Mouse (Mus musculus): ENCODE data around the gene Als2cr12. TPM values are rescaled to one million over a fixed set of nuclear protein-coding genes. Genes with fewer than 3 reads are reported as not detected.
"Not testable (repeated sequence)": the region's sequence is repeated elsewhere in the genome, so short reads cannot be mapped to it uniquely, and the experiment has no call there.

The Als2cr12 gene
- polyA plus RNA-seq (2016; fragmentation: Nextera tagmentation; extraction: Ambion mirVana): not detected in 2 replicates

GRCm38 (mm10) chr1:58695810-58696209 is at the start of gene Als2cr12:
TSS of gene Als2cr12 (minus strand) at chr1:58695989.
- H3K27ac ChIP-seq; H3K4me2 ChIP-seq; H3K27me3 ChIP-seq; H3K9ac ChIP-seq; H3K9me3 ChIP-seq; ATAC-seq (ENCODE audit: low FRiP score); H3K4me3 ChIP-seq (replicated peaks); H3K4me1 ChIP-seq; H3K36me3 ChIP-seq (replicated peaks): not testable (repeated sequence)
- 89% methylated on average over 4 of the region's 4 CpGs for WGBS

- H3K36me3 ChIP-seq (replicated peaks): peaks cover 44% of the 10 kb centered on the region
- H3K4me3 ChIP-seq (replicated peaks): no peak overlapping the region
- no peak overlapping the region for H3K4me2 ChIP-seq
- no peak for ATAC-seq (ENCODE audit: low FRiP score)
- 94% methylated on average over 7 of the region's 7 CpGs for WGBS
- H3K9me3 ChIP-seq: no peaks in the 10 kb centered on the region
- H3K9ac ChIP-seq: no peak overlapping the region
- no peaks in the 10 kb centered on the region for H3K27me3 ChIP-seq
- no peaks in the 10 kb centered on the region for H3K4me1 ChIP-seq
- no peak overlapping the region for H3K27ac ChIP-seq
Observed at GRCm38 (mm10) chr1:58744645-58745044, 48.9 kb upstream of the Als2cr12 start.

GRCm38 (mm10) chr1:58743252-58743651 is 47.5 kb upstream of the Als2cr12 start:
- Histone ChIP-seq H3K4me2 (no peak overlapping the region), H3K9me3 (no peaks in the 10 kb centered on the region), H3K4me1 (no peaks in the 10 kb centered on the region), H3K27me3 (no peaks in the 10 kb centered on the region), H3K36me3 (replicated peaks) (peaks cover 44% of the 10 kb centered on the region), H3K4me3 (replicated peaks) (no peak overlapping the region), H3K9ac (no peak overlapping the region), H3K27ac (no peak overlapping the region)
- ATAC-seq (ENCODE audit: low FRiP score): no peak
- WGBS: 94% methylated on average over 6 of the region's 6 CpGs

- Histone ChIP-seq H3K4me3 (replicated peaks) (no peak overlapping the region), H3K27me3 (no peaks in the 10 kb centered on the region), H3K36me3 (replicated peaks) (peaks cover 44% of the 10 kb centered on the region), H3K4me2 (no peak overlapping the region), H3K9me3 (no peaks in the 10 kb centered on the region), H3K9ac (no peak overlapping the region), H3K4me1 (no peaks in the 10 kb centered on the region), H3K27ac (no peak overlapping the region)
- ATAC-seq (ENCODE audit: low FRiP score): no peak
- 86% methylated on average over 5 of the region's 5 CpGs for WGBS
Observed at GRCm38 (mm10) chr1:58742571-58743021, 46.8 kb upstream of the Als2cr12 start.

GRCm38 (mm10) chr1:58739529-58739928 is 43.7 kb upstream of the Als2cr12 start:
- H3K4me3 ChIP-seq (replicated peaks): no peak overlapping the region
- H3K27me3 ChIP-seq: no peaks in the 10 kb centered on the region
- no peak for ATAC-seq (ENCODE audit: low FRiP score)
- H3K9me3 ChIP-seq: no peaks in the 10 kb centered on the region
- no peak overlapping the region for H3K9ac ChIP-seq
- no peaks in the 10 kb centered on the region for H3K4me1 ChIP-seq
- no peak overlapping the region for H3K4me2 ChIP-seq
- H3K36me3 ChIP-seq (replicated peaks): peaks cover 47% of the 10 kb centered on the region
- WGBS: 87% methylated on average over 7 of the region's 7 CpGs
- H3K27ac ChIP-seq: no peak overlapping the region

GRCm38 (mm10) chr1:58736968-58737367 is 41.2 kb upstream of the Als2cr12 start:
- ATAC-seq (ENCODE audit: low FRiP score): no peak
- WGBS: 97% methylated on average over 22 of the region's 22 CpGs
- no peak overlapping the region for H3K27ac ChIP-seq
- H3K36me3 ChIP-seq (replicated peaks): peaks cover 34% of the 10 kb centered on the region
- H3K9me3 ChIP-seq: no peaks in the 10 kb centered on the region
- no peaks in the 10 kb centered on the region for H3K4me1 ChIP-seq
- H3K4me2 ChIP-seq: no peak overlapping the region
- H3K9ac ChIP-seq: no peak overlapping the region
- no peaks in the 10 kb centered on the region for H3K27me3 ChIP-seq
- no peak overlapping the region for H3K4me3 ChIP-seq (replicated peaks)

GRCm38 (mm10) chr1:58735962-58736361 is 40.2 kb upstream of the Als2cr12 start:
- Histone ChIP-seq H3K27ac (no peak overlapping the region), H3K4me3 (replicated peaks) (no peak overlapping the region), H3K4me1 (no peaks in the 10 kb centered on the region), H3K9ac (no peak overlapping the region), H3K27me3 (no peaks in the 10 kb centered on the region), H3K9me3 (no peaks in the 10 kb centered on the region), H3K4me2 (no peak overlapping the region), H3K36me3 (replicated peaks) (peaks cover 32% of the 10 kb centered on the region)
- 90% methylated on average over 7 of the region's 7 CpGs for WGBS
- ATAC-seq (ENCODE audit: low FRiP score): no peak

- H3K4me2 ChIP-seq: no peak overlapping the region
- H3K27me3 ChIP-seq: no peaks in the 10 kb centered on the region
- H3K36me3 ChIP-seq (replicated peaks): peaks cover 34% of the 10 kb centered on the region
- no peak overlapping the region for H3K9ac ChIP-seq
- WGBS: 93% methylated on average over 11 of the region's 11 CpGs
- H3K4me3 ChIP-seq (replicated peaks): no peak overlapping the region
- H3K4me1 ChIP-seq: no peaks in the 10 kb centered on the region
- H3K27ac ChIP-seq: no peak overlapping the region
- ATAC-seq (ENCODE audit: low FRiP score): no peak
- no peaks in the 10 kb centered on the region for H3K9me3 ChIP-seq
Observed at GRCm38 (mm10) chr1:58734043-58734920, 38.5 kb upstream of the Als2cr12 start.

GRCm38 (mm10) chr1:58733636-58734035 is 37.8 kb upstream of the Als2cr12 start:
- Histone ChIP-seq H3K9me3 (no peaks in the 10 kb centered on the region), H3K27me3 (no peaks in the 10 kb centered on the region), H3K36me3 (replicated peaks) (peaks cover 40% of the 10 kb centered on the region), H3K4me1 (no peaks in the 10 kb centered on the region), H3K4me2 (no peak overlapping the region), H3K27ac (no peak overlapping the region), H3K4me3 (replicated peaks) (no peak overlapping the region), H3K9ac (no peak overlapping the region)
- 96% methylated on average over 2 of the region's 2 CpGs for WGBS
- ATAC-seq (ENCODE audit: low FRiP score): no peak

GRCm38 (mm10) chr1:58728590-58728868 is 32.7 kb upstream of the Als2cr12 start:
- Histone ChIP-seq H3K27me3 (no peaks in the 10 kb centered on the region), H3K27ac (no peak overlapping the region), H3K9me3 (no peaks in the 10 kb centered on the region), H3K4me1 (peaks cover 11% of the 10 kb centered on the region; the same call in 1 of the 2 replicates), H3K4me3 (replicated peaks) (no peak overlapping the region), H3K4me2 (no peak overlapping the region), H3K36me3 (replicated peaks) (peaks cover 30% of the 10 kb centered on the region), H3K9ac (no peak overlapping the region)
- WGBS: 90% methylated on average over 3 of the region's 3 CpGs
- no peak for ATAC-seq (ENCODE audit: low FRiP score)

GRCm38 (mm10) chr1:58727747-58728589 is 32.2 kb upstream of the Als2cr12 start:
- Histone ChIP-seq H3K9ac (no peak overlapping the region), H3K4me1 (peaks cover 11% of the 10 kb centered on the region; the same call in 1 of the 2 replicates), H3K27ac (no peak overlapping the region), H3K4me2 (no peak overlapping the region), H3K27me3 (no peaks in the 10 kb centered on the region), H3K4me3 (replicated peaks) (no peak overlapping the region), H3K36me3 (replicated peaks) (peaks cover 30% of the 10 kb centered on the region), H3K9me3 (no peaks in the 10 kb centered on the region)
- ATAC-seq (ENCODE audit: low FRiP score): no peak
- 92% methylated on average over 10 of the region's 10 CpGs for WGBS

- no peak for ATAC-seq (ENCODE audit: low FRiP score)
- WGBS: 93% methylated on average over 1 of the region's 1 CpGs
- H3K9me3 ChIP-seq: no peaks in the 10 kb centered on the region
- H3K27ac ChIP-seq: no peak overlapping the region
- H3K36me3 ChIP-seq (replicated peaks): peaks cover 30% of the 10 kb centered on the region
- no peak overlapping the region for H3K9ac ChIP-seq
- peaks cover 11% of the 10 kb centered on the region; the same call in 1 of the 2 replicates for H3K4me1 ChIP-seq
- no peaks in the 10 kb centered on the region for H3K27me3 ChIP-seq
- H3K4me3 ChIP-seq (replicated peaks): no peak overlapping the region
- H3K4me2 ChIP-seq: no peak overlapping the region
Observed at GRCm38 (mm10) chr1:58727019-58727746, 31.4 kb upstream of the Als2cr12 start.

All from forebrain, embryonic 12.5 days (tissue).